Mouse (Mus musculus): ENCODE measurements at regions not wholly inside any gene's neighbourhood (a gene's known extent, or its start where the extent isn't known, plus 50 kb on each side); places are given as distances from the start of the nearest gene placed in this dataset.

- no peak for DNase-seq
Measured at GRCm38 (mm10) chr11:57432299-57432698, 86.1 kb downstream of the Fam114a2 start.

GRCm38 (mm10) chr11:57431886-57432285 lies 86.5 kb downstream of the Fam114a2 start:
- no peak for DNase-seq

DNA sequence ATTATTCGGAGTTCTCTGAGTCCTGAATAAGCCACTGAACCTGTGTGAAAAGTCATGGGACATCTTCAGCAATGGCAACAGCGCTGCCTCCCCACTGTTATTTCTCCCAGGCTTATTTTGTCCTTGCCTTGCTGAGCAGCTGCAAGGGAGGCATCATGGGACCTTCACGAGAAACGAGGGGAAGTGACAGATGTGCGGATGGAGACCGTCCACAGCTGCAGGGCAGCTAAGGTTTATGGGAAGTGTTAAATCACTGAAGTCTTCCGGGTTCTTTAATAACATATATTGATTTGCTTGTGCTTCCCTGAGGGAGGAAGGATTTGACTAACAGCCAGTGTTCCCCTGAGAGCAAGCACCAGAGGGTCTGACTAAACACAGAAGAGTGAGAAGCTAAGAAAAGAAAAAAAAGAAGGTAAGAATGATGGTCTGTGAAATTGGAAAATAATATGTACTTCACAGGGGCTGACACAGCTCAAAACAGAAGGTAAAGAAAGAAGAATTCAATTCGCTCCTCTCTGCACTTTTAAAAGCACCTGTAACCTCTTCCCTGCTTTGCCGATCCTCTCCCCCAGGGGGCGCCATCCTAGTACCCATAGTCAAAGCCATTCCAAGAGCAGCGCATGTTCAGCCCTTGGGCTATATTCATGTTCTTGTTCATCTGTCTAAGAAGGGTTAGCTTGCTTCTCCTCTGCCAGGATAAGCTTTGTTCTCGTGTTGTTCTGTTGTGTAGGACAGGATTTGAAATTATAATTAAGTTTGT lies 92.2 kb downstream of the Fam114a2 start:
- peak; percentile 19 for DNase-seq

DNA sequence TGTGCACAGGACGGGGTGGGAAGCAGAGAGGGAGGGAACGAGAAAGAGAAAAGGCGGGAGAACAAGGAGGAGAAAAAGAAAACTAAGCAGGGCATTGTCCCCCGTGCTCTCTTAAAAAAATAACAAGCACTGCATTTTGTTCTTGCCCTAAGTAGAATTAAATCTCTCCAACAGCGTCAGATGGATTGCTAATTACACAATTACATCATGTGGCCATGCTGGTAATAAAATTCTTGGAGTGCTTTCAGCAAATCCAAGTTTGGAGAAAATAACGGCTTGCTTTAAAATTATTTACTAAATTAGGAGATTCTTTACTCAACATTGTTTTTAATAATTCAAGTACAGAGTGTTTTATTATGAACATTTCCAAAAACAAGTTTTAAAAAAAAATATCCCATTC lies 99.0 kb downstream of the Fam114a2 start:
- no peak for DNase-seq

GRCm38 (mm10) chr11:57416011-57416410 lies 102.4 kb downstream of the Fam114a2 start:
- no peak for DNase-seq

- DNase-seq = no peak
Measured at GRCm38 (mm10) chr11:57415167-57415566, 103.2 kb downstream of the Fam114a2 start.

DNA sequence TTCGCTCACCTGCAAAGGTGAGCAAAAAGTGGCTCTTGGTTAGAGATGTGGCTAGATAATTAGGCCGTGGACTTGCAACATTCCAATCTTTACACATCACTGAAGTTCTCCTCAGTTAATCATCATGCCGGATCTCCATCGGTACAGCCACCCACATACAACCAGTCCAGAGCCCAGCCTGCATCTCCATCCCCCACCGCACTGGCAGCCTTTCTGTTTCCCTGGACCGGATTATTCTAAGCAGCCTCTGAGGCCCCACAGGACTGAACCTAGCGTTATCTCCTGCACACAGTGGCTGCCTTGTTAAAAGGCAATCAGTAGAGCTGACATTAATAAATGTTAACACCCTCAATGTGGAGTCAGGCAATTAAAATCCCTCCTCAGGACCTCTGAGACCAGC lies 103.7 kb downstream of the Fam114a2 start:
- DNase-seq = no peak

DNA sequence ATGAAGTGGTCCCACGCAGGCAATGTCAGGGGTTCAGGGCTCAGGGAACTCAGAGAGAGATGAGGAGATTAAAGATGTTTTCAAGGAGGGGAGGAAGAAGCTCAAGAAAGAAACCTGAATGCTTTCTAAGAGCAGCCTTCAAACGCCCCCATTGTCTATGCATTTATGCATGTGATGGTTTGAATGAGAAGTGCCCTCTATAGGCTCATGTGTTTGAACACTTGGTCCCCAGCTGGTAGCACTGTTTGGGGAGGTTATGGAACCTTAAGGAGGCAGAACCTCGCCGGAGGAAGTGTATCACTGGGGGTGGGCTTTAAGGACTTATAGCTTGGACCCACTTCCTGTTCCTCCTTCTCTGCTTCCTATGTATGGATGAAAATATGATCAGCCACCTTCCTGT lies 105.1 kb downstream of the Fam114a2 start:
- DNase-seq = no peak

DNA sequence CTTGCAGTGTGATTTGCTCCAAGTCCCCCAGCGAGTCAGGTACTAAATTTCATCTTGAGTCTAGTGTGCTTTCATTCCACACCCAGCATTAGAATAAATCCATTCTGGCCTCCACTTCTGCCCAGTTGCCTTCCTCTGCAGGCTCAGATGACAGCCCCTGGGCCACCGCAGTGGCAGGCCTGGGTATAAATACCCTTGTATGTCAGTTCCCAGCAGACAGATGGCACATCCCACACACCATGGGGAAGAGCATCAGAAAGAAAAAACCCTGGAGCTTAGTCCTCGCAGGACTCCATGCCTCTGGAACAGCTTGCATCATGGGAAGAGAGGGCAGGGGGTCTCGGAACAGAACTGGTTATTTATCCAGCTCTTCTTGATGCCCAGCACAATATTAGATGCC lies 105.7 kb downstream of the Fam114a2 start:
- no peak for DNase-seq

- DNase-seq = peak; percentile 21
Measured at GRCm38 (mm10) chr11:57404172-57404571, 114.2 kb downstream of the Fam114a2 start.

DNA sequence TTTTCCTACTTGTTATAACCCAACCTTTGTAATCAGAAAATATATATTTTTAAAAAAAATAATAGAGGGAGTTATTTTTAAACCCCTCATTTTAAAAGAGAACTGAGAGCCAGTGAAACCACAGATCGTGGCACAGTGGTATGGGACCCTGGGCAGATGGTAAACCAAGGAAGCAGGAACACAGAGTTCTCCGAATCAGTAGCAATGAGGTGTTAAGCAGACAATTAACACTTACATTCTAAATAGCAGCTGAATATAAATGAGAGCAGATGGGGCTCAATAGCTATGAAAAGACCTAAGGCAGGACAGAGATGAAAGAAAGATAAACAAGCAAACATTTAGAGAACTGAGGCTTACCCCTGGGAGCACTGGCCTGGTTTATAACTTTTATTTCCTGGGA lies 116.8 kb downstream of the Fam114a2 start:
- no peak for DNase-seq

DNA sequence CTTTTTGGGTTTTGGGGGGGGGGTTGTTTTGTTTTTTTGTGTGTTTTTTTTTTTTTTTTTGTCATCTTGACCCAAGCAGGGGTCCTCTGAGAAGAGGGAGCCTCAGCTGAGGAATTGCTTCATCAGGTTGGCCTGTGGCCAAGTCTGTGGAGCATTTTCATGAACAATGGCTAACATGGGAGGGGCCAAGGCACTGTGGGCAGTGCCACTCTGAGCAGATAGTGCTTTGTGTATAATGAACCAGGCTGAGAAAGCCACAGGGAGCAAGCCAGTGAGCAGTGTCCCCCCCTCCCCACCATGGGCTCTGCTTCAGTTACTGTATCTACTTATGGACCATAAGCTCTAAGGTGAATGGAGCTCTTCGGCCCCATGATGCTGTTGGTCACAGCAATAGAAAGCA lies 119.1 kb downstream of the Fam114a2 start:
- no peak for DNase-seq

GRCm38 (mm10) chr11:57396429-57396828 lies 122.0 kb downstream of the Fam114a2 start:
- no peak for DNase-seq

- no peak for DNase-seq
Measured at GRCm38 (mm10) chr11:57390826-57391225, 127.6 kb downstream of the Fam114a2 start.
